Mouse (Mus musculus) limb, embryonic 13.5 days (tissue): Measurements from ENCODE around the gene Mapk14. TPM values are rescaled to one million over a fixed set of nuclear protein-coding genes. Genes with fewer than 3 reads are reported as not detected.
"Not testable (repeated sequence)": the region's sequence is repeated elsewhere in the genome, so short reads cannot be mapped to it uniquely, and the experiment has no call there.

Source experiments
- ATAC-seq: fragments of 200-750 bp; cut with Nextera tagmentation; 2 replicates; pipeline ENCODE4 v1.8.0; 2017; ENCODE audit warnings: low read depth, moderate number of reproducible peaks, moderate TSS enrichment; ENCODE audit not compliant: low FRiP score
- H3K27ac ChIP-seq: fragments of 300-500 bp; sonication (generic); 2 replicates; pipeline ENCODE4 v1.5.1; 2015; ENCODE audit warnings: inconsistent platforms, mild to moderate bottlenecking, moderate library complexity
- H3K27me3 ChIP-seq: fragments of 300-500 bp; sonication (generic); 2 replicates; pipeline ENCODE4 v1.6.1; 2015; ENCODE audit warnings: mild to moderate bottlenecking, inconsistent platforms
- H3K36me3 ChIP-seq: fragments of 300-500 bp; sonication (generic); 2 replicates; pipeline ENCODE4 v1.6.1; 2015; ENCODE audit warnings: inconsistent platforms, mild to moderate bottlenecking, moderate library complexity
- H3K4me1 ChIP-seq: fragments of 300-500 bp; sonication (generic); 2 replicates; pipeline ENCODE4 v1.6.1; 2015; ENCODE audit warnings: inconsistent platforms
- H3K4me2 ChIP-seq: fragments of 300-500 bp; sonication (generic); replicated peaks from 2 replicates; pipeline ENCODE4 v1.6.1; 2015; ENCODE audit warnings: inconsistent platforms, mild to moderate bottlenecking, moderate library complexity
- H3K4me3 ChIP-seq: fragments of 300-500 bp; sonication (generic); 2 replicates; pipeline ENCODE4 v1.5.1; 2015; ENCODE audit warnings: moderate library complexity, mild to moderate bottlenecking, inconsistent platforms
- H3K9ac ChIP-seq: fragments of 300-500 bp; sonication (generic); 2 replicates; pipeline ENCODE4 v1.6.1; 2015; ENCODE audit warnings: mild to moderate bottlenecking, inconsistent platforms
- H3K9me3 ChIP-seq: fragments of 300-500 bp; sonication (generic); 2 replicates; pipeline ENCODE4 v1.6.1; 2016; ENCODE audit warnings: inconsistent platforms
- WGBS: fragments of 180-500 bp; shearing (Covaris S2); methylation state at CpG from one replicate; pipeline ENCODE4 v1.1.7; 2015; 5-methylcytosine and 5-hydroxymethylcytosine counted together
- polyA plus RNA-seq: library from polyadenylated mRNA; unstranded; fragments of >200 nt; fragmentation: Nextera tagmentation; extraction: Ambion mirVana; gene quantifications from 2 replicates; pipeline ENCODE4 v1.2.1, GENCODE M21; 2015

The Mapk14 gene
- polyA plus RNA-seq, 1 experiment from 2014 or later: 37.1 TPM

- ATAC-seq: no peak
- Histone ChIP-seq H3K4me2 (no peak overlapping the region), H3K36me3 (peaks cover 35% of the 10 kb centered on the region), H3K27me3 (no peaks in the 10 kb centered on the region), H3K4me3 (no peak overlapping the region), H3K4me1 (no peaks in the 10 kb centered on the region), H3K27ac (no peak overlapping the region), H3K9ac (no peak overlapping the region), H3K9me3 (no peaks in the 10 kb centered on the region)
- WGBS: 80% methylated on average over 6 of the region's 6 CpGs
These were observed 59.5 kb downstream of the Mapk14 start for GRCm38 (mm10) chr17:28750580-28750979.

- H3K4me1 ChIP-seq: 0 out of 2 replicates have a peak, but pooled peaks cover 2% of the 10 kb centered on the region
- H3K9me3 ChIP-seq: no peaks in the 10 kb centered on the region
- H3K9ac ChIP-seq: no peak overlapping the region
- H3K27me3 ChIP-seq: no peaks in the 10 kb centered on the region
- whole genome bisulfite sequencing: 32% methylated on average over 5 of the region's 5 CpGs
- no peak overlapping the region for H3K4me3 ChIP-seq
- H3K36me3 ChIP-seq: no peaks in the 10 kb centered on the region
- H3K27ac ChIP-seq: no peak overlapping the region
- no peak overlapping the region for H3K4me2 ChIP-seq
- no peak for ATAC-seq
These were observed 65.3 kb downstream of the Mapk14 start for GRCm38 (mm10) chr17:28756447-28756846.

DNA sequence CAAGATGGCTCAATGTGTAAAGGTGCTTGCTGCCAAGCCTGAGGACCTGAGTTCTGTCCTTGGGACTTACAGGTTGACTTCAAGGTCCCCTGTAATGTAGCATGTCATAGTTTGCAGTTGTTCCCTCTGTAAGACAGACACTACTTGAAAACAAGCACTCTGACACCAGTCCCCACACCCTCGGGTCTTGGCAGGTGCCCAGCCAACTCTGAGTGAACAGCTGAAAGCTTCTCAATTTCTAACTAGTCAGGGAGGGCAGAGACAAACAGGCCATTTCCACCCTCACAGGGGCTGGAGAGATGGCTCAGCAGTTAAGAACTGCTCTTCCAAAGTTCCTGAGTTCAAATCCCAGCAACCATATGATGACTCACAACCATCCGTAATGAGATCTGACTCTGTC lies 66.3 kb downstream of the Mapk14 start:
- 77% methylated on average over 2 of the region's 2 CpGs for WGBS
- H3K36me3 ChIP-seq: no peaks in the 10 kb centered on the region
- H3K9ac ChIP-seq: no peak overlapping the region
- no peak overlapping the region for H3K4me3 ChIP-seq
- H3K4me1 ChIP-seq: 0 out of 2 replicates have a peak, but pooled peaks cover 2% of the 10 kb centered on the region
- no peaks in the 10 kb centered on the region for H3K9me3 ChIP-seq
- H3K27ac ChIP-seq: no peak overlapping the region
- ATAC-seq: no peak
- H3K27me3 ChIP-seq: no peaks in the 10 kb centered on the region
- H3K4me2 ChIP-seq: no peak overlapping the region

DNA sequence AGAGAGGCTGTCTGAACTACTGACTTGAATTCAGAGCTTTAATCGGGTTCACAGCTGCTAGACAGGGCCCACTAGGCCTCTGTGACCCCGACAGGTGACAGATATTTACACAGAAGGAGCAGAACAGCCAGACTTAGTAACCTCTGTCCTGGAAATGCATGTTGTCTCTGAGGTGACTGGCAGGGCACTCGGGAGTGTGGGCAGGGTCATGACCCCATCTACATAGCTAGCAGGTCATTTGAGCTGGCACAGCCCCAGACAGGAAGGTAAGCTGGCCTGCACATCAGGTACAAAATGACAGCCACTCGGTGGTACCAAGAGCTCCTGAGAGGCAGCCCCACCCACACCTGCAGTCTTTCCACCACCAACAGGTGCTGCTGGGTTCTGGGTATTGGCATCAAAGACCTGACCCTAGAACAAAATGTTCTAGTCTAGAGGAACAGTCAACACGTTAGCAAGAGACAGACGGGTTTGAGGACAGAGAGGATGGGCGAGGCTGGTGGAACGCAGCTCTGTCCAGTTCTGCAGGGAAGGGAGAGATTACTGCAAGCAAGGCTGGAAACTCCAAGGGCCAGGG lies 69.7 kb downstream of the Mapk14 start:
- H3K9me3 ChIP-seq: no peaks in the 10 kb centered on the region
- ATAC-seq: no peak
- WGBS: 64% methylated on average over 8 of the region's 8 CpGs

DNA sequence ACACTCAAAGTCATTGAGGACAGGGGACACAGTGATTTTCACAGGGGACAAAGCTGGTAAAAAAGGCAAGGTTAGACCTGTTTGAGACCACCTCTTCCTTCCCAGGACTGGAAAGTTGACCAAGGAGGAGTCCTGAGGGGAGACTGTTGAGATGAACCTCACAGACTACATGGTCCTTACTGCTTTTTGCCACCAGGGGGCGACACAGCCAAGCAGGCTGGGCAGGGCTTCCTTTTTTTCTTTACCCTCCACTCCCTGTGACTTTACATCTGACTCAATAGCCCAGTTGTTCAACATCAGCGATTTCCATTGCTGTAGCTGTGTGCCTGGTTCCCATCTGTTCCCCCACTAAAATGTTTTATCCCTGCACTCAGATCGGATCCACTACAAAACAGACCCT lies 70.7 kb downstream of the Mapk14 start:
- ATAC-seq: no peak
- no peaks in the 10 kb centered on the region for H3K9me3 ChIP-seq
- H3K27ac ChIP-seq: no peak overlapping the region
- WGBS: 19% methylated on average over 3 of the region's 3 CpGs
- no peaks in the 10 kb centered on the region for H3K36me3 ChIP-seq
- no peak overlapping the region for H3K9ac ChIP-seq
- H3K4me3 ChIP-seq: no peak overlapping the region
- no peak overlapping the region for H3K4me2 ChIP-seq
- H3K27me3 ChIP-seq: peaks cover under 1% of the 10 kb centered on the region; the same call in 1 of the 2 replicates
- no peaks in the 10 kb centered on the region for H3K4me1 ChIP-seq

More for the DNA sequence above, 69.7 kb downstream of the Mapk14 start:
- Histone ChIP-seq H3K36me3 (no peaks in the 10 kb centered on the region), H3K27me3 (no peaks in the 10 kb centered on the region), H3K27ac (no peak overlapping the region), H3K4me1 (0 out of 2 replicates have a peak, but pooled peaks cover 2% of the 10 kb centered on the region), H3K4me2 (no peak overlapping the region), H3K9ac (no peak overlapping the region), H3K4me3 (no peak overlapping the region)

DNA sequence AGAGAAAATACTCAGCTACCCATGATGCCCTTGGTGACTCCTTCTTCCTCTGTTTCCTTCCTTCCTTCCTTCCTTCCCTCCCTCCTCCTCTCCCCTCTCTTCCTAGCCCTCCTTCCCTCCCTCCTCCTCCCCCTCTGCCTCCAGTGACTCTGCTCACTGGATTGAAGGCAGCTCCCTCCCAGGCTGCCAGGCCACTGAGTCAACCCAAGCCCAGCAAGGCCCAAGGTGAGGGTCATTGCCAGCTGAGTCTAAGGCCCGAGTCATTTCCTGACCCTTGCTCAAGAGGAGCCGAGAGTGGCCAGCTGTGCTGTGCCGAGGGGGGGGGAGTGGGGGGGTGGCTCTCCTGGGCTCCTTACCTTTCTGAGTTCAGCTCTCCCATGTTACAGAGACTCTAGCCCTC lies 75.1 kb downstream of the Mapk14 start:
- WGBS: 58% methylated on average over 3 of the region's 3 CpGs
- Histone ChIP-seq H3K9ac (no peak overlapping the region), H3K4me2 (no peak overlapping the region)

DNA sequence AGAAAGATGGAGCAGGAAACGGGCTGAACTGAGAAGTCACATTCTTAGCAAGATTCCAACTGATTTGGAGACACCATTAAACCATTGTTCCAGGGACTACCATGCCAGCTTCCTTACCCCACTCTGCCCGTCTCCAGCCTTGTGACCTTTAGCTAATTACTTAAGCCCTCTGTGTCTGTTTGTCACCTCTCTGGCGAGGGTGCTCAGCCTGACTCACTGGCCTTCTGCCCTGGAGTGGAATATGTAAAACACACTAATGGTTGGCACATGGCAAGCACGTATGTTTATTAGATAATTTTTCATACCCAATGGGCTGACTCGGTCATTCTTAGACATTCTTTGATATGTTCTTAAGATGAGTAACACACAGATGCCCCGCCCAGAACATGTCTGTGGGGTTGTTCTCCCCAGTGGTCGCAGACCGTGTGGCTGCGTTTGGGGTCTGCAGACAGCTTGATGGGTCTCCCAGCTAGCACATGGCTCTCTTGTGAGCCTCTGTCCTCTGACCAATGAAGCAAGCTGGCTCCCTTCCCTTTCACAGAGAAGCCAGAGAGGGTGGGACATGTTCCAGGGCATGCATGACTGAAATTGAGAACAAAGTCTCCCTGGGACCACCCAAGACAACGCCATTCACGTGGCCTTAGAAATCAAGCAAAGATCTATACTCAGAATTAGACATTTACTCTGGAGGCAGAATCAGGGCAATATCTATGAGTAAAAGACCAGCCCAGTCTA lies 75.8 kb downstream of the Mapk14 start:
- no peak overlapping the region for H3K9ac ChIP-seq
- H3K4me2 ChIP-seq: no peak overlapping the region
- ATAC-seq: no peak
- H3K4me1 ChIP-seq: peaks cover 18% of the 10 kb centered on the region
- no peak overlapping the region for H3K27ac ChIP-seq
- WGBS: 71% methylated on average over 11 of the region's 11 CpGs
- H3K9me3 ChIP-seq: no peaks in the 10 kb centered on the region
- H3K4me3 ChIP-seq: no peak overlapping the region
- H3K36me3 ChIP-seq: no peaks in the 10 kb centered on the region
- peaks cover 42% of the 10 kb centered on the region for H3K27me3 ChIP-seq

More for the DNA sequence above, 75.1 kb downstream of the Mapk14 start:
- Histone ChIP-seq H3K27ac (no peak overlapping the region), H3K9me3 (no peaks in the 10 kb centered on the region), H3K4me1 (peaks cover 18% of the 10 kb centered on the region), H3K27me3 (peaks cover 39% of the 10 kb centered on the region), H3K4me3 (no peak overlapping the region), H3K36me3 (no peaks in the 10 kb centered on the region)
- ATAC-seq: no peak

- Histone ChIP-seq H3K4me3 (peak within 1 kb of the TSS; percentile 54), H3K36me3 (no peaks in the 10 kb centered on the region), H3K27ac (no peak within 1 kb of the TSS), H3K27me3 (peaks cover 42% of the 10 kb centered on the region), H3K4me2 (peak within 1 kb of the TSS; percentile 93), H3K4me1 (peaks cover 18% of the 10 kb centered on the region), H3K9me3 (no peaks in the 10 kb centered on the region), H3K9ac (peak within 1 kb of the TSS; percentile 66)
- no peak for ATAC-seq
- under 1% methylated on average over 57 of the region's 58 CpGs for WGBS
These were observed 78.2 kb downstream of the Mapk14 start, which contains the start of gene Mapk13 for GRCm38 (mm10) chr17:28769121-28769874. Gene Mapk13 (plus strand): TSS chr17:28769297.

DNA sequence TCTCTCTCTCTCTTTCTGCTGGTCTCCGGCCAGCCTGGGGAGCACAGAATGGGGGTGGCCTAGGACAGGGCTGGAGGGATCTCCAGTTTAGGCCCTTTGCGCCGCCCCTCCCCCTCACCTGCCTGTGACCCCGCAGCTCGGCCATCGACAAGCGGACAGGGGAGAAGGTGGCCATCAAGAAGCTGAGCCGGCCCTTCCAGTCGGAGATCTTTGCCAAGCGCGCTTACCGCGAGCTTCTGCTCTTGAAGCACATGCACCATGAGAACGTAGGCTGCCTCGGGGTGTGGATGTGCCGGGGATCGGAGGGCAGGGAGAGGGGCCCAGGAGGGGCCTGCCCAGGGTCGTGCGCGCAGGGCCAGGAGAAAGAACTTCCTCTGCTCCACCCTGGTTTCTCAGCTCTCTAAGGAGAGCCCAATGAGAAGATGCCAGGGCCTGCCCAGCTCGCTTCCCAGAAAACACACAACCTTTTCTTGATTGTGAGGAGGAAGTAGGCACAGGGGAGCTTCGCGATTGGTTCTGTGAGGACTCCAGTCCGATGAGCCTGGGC lies 78.8 kb downstream of the Mapk14 start:
- H3K27ac ChIP-seq: no peak overlapping the region

DNA sequence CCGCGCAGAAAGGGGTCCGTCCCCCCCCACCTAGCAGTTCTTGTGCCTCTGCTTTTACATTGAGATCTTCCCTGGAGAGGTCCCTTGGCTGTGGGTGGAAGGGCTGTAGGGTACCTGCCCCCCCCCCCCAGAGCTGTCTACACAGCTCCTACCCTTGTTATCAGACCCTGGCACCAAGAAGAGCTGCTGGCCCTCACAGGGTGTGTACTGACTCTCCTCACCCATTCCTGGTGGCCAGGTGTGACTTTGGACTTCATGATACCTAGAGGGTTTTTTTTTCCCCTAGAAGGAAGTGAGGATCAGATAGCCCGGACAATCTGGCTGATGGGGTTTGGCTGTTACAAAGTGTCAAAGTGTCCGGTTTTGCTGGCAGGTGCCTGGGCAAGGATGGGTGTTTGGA lies 80.2 kb downstream of the Mapk14 start:
- Histone ChIP-seq H3K27me3 (peaks cover 42% of the 10 kb centered on the region), H3K4me2 (no peak overlapping the region), H3K9me3 (no peaks in the 10 kb centered on the region), H3K9ac (no peak overlapping the region), H3K4me3 (no peak overlapping the region), H3K27ac (no peak overlapping the region), H3K36me3 (no peaks in the 10 kb centered on the region), H3K4me1 (peaks cover 18% of the 10 kb centered on the region)
- ATAC-seq: no peak
- 90% methylated on average over 5 of the region's 5 CpGs for WGBS

More for the DNA sequence above, 78.8 kb downstream of the Mapk14 start:
- 5% methylated on average over 24 of the region's 24 CpGs for WGBS
- H3K4me1 ChIP-seq: peaks cover 18% of the 10 kb centered on the region
- H3K9me3 ChIP-seq: no peaks in the 10 kb centered on the region
- peak overlapping the region; percentile 66 for H3K9ac ChIP-seq
- H3K27me3 ChIP-seq: peaks cover 42% of the 10 kb centered on the region
- H3K36me3 ChIP-seq: no peaks in the 10 kb centered on the region
- H3K4me3 ChIP-seq: peak overlapping the region; percentile 54
- H3K4me2 ChIP-seq: peak overlapping the region; percentile 93
- ATAC-seq: 0 out of 2 replicates have a peak, but pooled peaks have one; percentile 32

GRCm38 (mm10) chr17:28774303-28774702 lies 83.2 kb downstream of the Mapk14 start:
- H3K36me3 ChIP-seq, H3K4me2 ChIP-seq, H3K9ac ChIP-seq, H3K27ac ChIP-seq, ATAC-seq, H3K9me3 ChIP-seq, H3K4me3 ChIP-seq: not testable (repeated sequence)
- Histone ChIP-seq H3K4me1 (peaks cover 13% of the 10 kb centered on the region), H3K27me3 (peaks cover 22% of the 10 kb centered on the region)
- 96% methylated on average over 9 of the region's 9 CpGs for WGBS

DNA sequence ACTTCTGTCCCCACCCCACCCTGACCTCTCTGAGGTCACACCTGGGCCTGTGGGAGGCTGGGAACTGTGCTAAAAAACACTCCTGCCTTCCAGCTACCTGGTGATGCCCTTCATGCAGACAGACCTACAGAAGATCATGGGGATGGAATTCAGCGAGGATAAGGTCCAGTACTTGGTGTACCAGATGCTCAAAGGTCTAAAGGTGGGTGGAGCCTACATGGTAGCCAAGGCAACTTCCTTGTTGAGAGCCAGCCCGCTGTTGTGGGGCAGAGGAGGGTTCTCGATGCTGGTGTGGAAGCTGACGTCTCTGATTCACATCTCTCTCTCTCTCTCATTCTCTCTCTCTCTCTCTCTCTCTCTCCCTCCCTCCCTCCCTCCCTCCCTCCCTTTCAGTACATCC lies 84.0 kb downstream of the Mapk14 start:
- WGBS: 77% methylated on average over 4 of the region's 4 CpGs

More for the DNA sequence above, 84.0 kb downstream of the Mapk14 start:
- H3K27ac ChIP-seq: no peak overlapping the region
- H3K36me3 ChIP-seq: no peaks in the 10 kb centered on the region
- no peak overlapping the region for H3K4me2 ChIP-seq
- no peak overlapping the region for H3K9ac ChIP-seq
- no peaks in the 10 kb centered on the region for H3K9me3 ChIP-seq
- peaks cover 4% of the 10 kb centered on the region for H3K4me1 ChIP-seq
- H3K4me3 ChIP-seq: no peak overlapping the region
- no peak for ATAC-seq
- H3K27me3 ChIP-seq: peaks cover 13% of the 10 kb centered on the region
